Mouse (Mus musculus) kidney, adult 2 months (tissue): ENCODE results near the gene Acsl4.

Experiments used
- CTCF ChIP-seq: fragments of 200-500 bp; conservative IDR thresholded peaks from 2 replicates; pipeline ENCODE4 v1.5.1; 2011; ENCODE audit warnings: low read depth, mild to moderate bottlenecking, control low read depth, low read length, moderate library complexity, mixed read lengths; ENCODE audit not compliant: insufficient read depth, insufficient read length
- POLR2A ChIP-seq: fragments of 200-500 bp; IDR thresholded peaks from one replicate; pipeline ENCODE4 v1.6.1; 2011; ENCODE audit warnings: low read depth, low read length, control low read depth

GRCm38 (mm10) chrX:142432846-142433245 lies 42.5 kb upstream of the Acsl4 start:
- TF ChIP-seq CTCF, result no peak
- TF ChIP-seq POLR2A, result no peak
